In the genomic region with DNA sequence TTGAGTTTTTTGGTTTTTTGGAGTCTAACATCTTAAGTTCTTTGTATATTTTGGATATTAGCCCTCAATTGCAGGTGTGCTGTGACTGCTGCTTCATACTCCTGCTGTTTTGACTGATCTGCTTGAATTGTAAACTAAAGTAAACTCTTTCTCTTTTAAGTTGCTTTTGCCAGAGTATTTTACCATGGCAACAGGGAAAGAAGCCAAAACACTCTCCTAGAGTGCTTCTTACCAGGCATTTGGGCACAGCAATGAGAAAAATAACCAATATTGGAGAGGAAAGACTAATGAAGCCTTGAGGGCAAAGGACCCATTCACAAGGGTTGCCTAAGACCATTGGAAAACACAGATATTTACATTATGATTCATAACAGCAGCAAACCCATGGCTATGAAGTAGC, we compare ENCODE assay signal across 20 mouse cellular contexts.
DNase-seq lines count a peak whose midpoint lies in the region; ATAC-seq and TF ChIP-seq lines count a peak whose summit lies in the region.
"Had no signal": no experiment of that assay in that cellular context is flagged by ENCODE, and none has a peak within 500 bp of the region (broad histone marks: within the 10 kb centered on the region; RNA-seq: fewer than 3 reads in every experiment).

No protein-coding gene starts in this region.

- H3K9ac ChIP-seq in forebrain, embryonic 14.5 days (ENCODE audit: low read length) = no peak overlapping the region
- H3K9ac ChIP-seq in forebrain, embryonic 13.5 days = no peak overlapping the region
- H3K9ac ChIP-seq in limb, embryonic 14.5 days (ENCODE audit: low read depth, low read length, severe bottlenecking) = no peak overlapping the region
- no peak overlapping the region for H3K9ac ChIP-seq in lung, postnatal 0 days (replicated peaks; ENCODE audit: low read depth)
- H3K9ac ChIP-seq: embryonic facial prominence, embryonic 12.5 days; hindbrain, embryonic 15.5 days; liver, embryonic 13.5 days had no signal

- TF ChIP-seq CTCF in lung, postnatal 0 days (IDR thresholded peaks at IDR 0.05) = no peak

- peak; percentile 64 for DNase-seq in forebrain, embryonic 14.5 days (ENCODE audit: low spot score)
- DNase-seq in limb, embryonic 14.5 days (ENCODE audit: low spot score) = peak; percentile 38
- no peak for DNase-seq in limb, embryonic 10.5 days (ENCODE audit: low spot score)
- peak; percentile 40 for DNase-seq in Muller cell, postnatal 12 days (ENCODE audit: inconsistent ontology term)
- DNase-seq in lung, postnatal 0 days (ENCODE audit: low spot score) = peak; percentile 66
- DNase-seq: heart, postnatal 10 days; kidney, adult 2 months; kidney, postnatal 14 days; liver, embryonic 13.5 days; right cerebral cortex, postnatal 25 days had no signal

- no peaks in the 10 kb centered on the region for H3K36me3 ChIP-seq in forebrain, embryonic 14.5 days (ENCODE audit: control insufficient read depth, insufficient read depth, low read length)
- H3K36me3 ChIP-seq in forebrain, embryonic 13.5 days (ENCODE audit: poor library complexity, severe bottlenecking) = no peaks in the 10 kb centered on the region
- no peaks in the 10 kb centered on the region for H3K36me3 ChIP-seq in limb, embryonic 14.5 days (ENCODE audit: control insufficient read depth, insufficient read depth, low read length)
- H3K36me3 ChIP-seq in limb, embryonic 10.5 days = no peaks in the 10 kb centered on the region
- no peaks in the 10 kb centered on the region for H3K36me3 ChIP-seq in lung, postnatal 0 days (ENCODE audit: insufficient read depth, low read length)
- H3K36me3 ChIP-seq: embryonic facial prominence, embryonic 12.5 days; G1E; hindbrain, embryonic 15.5 days; liver, embryonic 13.5 days had no signal

- no peaks in the 10 kb centered on the region for H3K9me3 ChIP-seq in forebrain, embryonic 14.5 days (replicated peaks; ENCODE audit: control insufficient read depth, low read length)
- no peaks in the 10 kb centered on the region for H3K9me3 ChIP-seq in forebrain, embryonic 13.5 days (replicated peaks)
- no peaks in the 10 kb centered on the region for H3K9me3 ChIP-seq in limb, embryonic 14.5 days (ENCODE audit: control insufficient read depth, low read length)
- no peaks in the 10 kb centered on the region for H3K9me3 ChIP-seq in limb, embryonic 10.5 days (replicated peaks)
- H3K9me3 ChIP-seq in lung, postnatal 0 days (ENCODE audit: low read length) = no peaks in the 10 kb centered on the region
- H3K9me3 ChIP-seq: embryonic facial prominence, embryonic 12.5 days; hindbrain, embryonic 15.5 days; liver, embryonic 13.5 days had no signal

- no peaks in the 10 kb centered on the region for H3K27me3 ChIP-seq in forebrain, embryonic 14.5 days (replicated peaks; ENCODE audit: control insufficient read depth, insufficient read depth, low read length)
- H3K27me3 ChIP-seq in forebrain, embryonic 13.5 days = 0 out of 2 replicates have a peak, but pooled peaks cover 2% of the 10 kb centered on the region
- H3K27me3 ChIP-seq in limb, embryonic 14.5 days (ENCODE audit: control insufficient read depth, insufficient read depth, low read length) = no peaks in the 10 kb centered on the region
- no peaks in the 10 kb centered on the region for H3K27me3 ChIP-seq in limb, embryonic 10.5 days (ENCODE audit: low read depth, poor library complexity, severe bottlenecking)
- H3K27me3 ChIP-seq in lung, postnatal 0 days (replicated peaks; ENCODE audit: insufficient read depth, low read length) = no peaks in the 10 kb centered on the region
- H3K27me3 ChIP-seq: embryonic facial prominence, embryonic 12.5 days; hindbrain, embryonic 15.5 days; liver, embryonic 13.5 days had no signal

- no peak for TF ChIP-seq POLR2A in limb, embryonic 14.5 days (IDR thresholded peaks at IDR 0.05; ENCODE audit: borderline replicate concordance, extremely low read depth, insufficient read depth, insufficient read length)

- H3K4me2 ChIP-seq in forebrain, embryonic 14.5 days (ENCODE audit: low read length) = no peak overlapping the region
- no peak overlapping the region for H3K4me2 ChIP-seq in forebrain, embryonic 13.5 days
- H3K4me2 ChIP-seq in limb, embryonic 14.5 days (replicated peaks; ENCODE audit: low read depth, low read length, severe bottlenecking) = no peak overlapping the region
- no peak overlapping the region for H3K4me2 ChIP-seq in lung, postnatal 0 days (replicated peaks; ENCODE audit: low read depth, low read length)
- H3K4me2 ChIP-seq: embryonic facial prominence, embryonic 12.5 days; heart, embryonic 11.5 days; hindbrain, embryonic 15.5 days; liver, embryonic 13.5 days had no signal

- H3K4me3 ChIP-seq in forebrain, embryonic 14.5 days (ENCODE audit: low read depth, low read length) = no peak overlapping the region
- H3K4me3 ChIP-seq in forebrain, embryonic 13.5 days = no peak overlapping the region
- H3K4me3 ChIP-seq in limb, embryonic 14.5 days (replicated peaks; ENCODE audit: low read length) = no peak overlapping the region
- H3K4me3 ChIP-seq in limb, embryonic 10.5 days = no peak overlapping the region
- no peak overlapping the region for H3K4me3 ChIP-seq in lung, postnatal 0 days (ENCODE audit: low read depth, low read length)
- H3K4me3 ChIP-seq: embryonic facial prominence, embryonic 12.5 days; erythroblast, embryonic 14.5 days; hindbrain, embryonic 15.5 days; left cerebral cortex, adult 2 months; liver, embryonic 13.5 days had no signal

- no peak for ATAC-seq in forebrain, embryonic 14.5 days
- no peak for ATAC-seq in forebrain, embryonic 13.5 days
- no peak for ATAC-seq in limb, embryonic 14.5 days (ENCODE audit: low FRiP score, low read depth)
- peak; percentile 41; the same call in 1 of the 2 replicates for ATAC-seq in lung, postnatal 0 days
- no peak for ATAC-seq in activated CD4-positive, CD25-positive, alpha-beta regulatory T cell, adult 4 months
- ATAC-seq in megakaryocyte, adult 5-6 weeks (ENCODE audit: poor library complexity, severe bottlenecking) = no peak
- ATAC-seq: midbrain, embryonic 16.5 days had no signal

- no peak overlapping the region for H3K27ac ChIP-seq in forebrain, embryonic 14.5 days (ENCODE audit: low read depth, low read length)
- no peak overlapping the region for H3K27ac ChIP-seq in forebrain, embryonic 13.5 days
- 0 out of 2 replicates have a peak overlapping the region, but pooled peaks have one; percentile 16 for H3K27ac ChIP-seq in limb, embryonic 14.5 days (replicated peaks; ENCODE audit: low read depth, low read length)
- no peak overlapping the region for H3K27ac ChIP-seq in limb, embryonic 10.5 days
- H3K27ac ChIP-seq in lung, postnatal 0 days (ENCODE audit: low read length) = no peak overlapping the region
- H3K27ac ChIP-seq: embryonic facial prominence, embryonic 12.5 days; hindbrain, embryonic 15.5 days; left cerebral cortex, adult 2 months; liver, embryonic 13.5 days had no signal

- peak; percentile 44; the same call in 1 of the 2 replicates for TF ChIP-seq EP300 in lung, postnatal 0 days (IDR thresholded peaks at IDR 0.05)

- peaks cover 2% of the 10 kb centered on the region; the same call in 1 of the 2 replicates for H3K4me1 ChIP-seq in forebrain, embryonic 14.5 days (ENCODE audit: control insufficient read depth, insufficient read depth, low read length)
- H3K4me1 ChIP-seq in forebrain, embryonic 13.5 days = peaks cover 4% of the 10 kb centered on the region
- peaks cover 4% of the 10 kb centered on the region; the same call in 1 of the 2 replicates for H3K4me1 ChIP-seq in limb, embryonic 14.5 days (ENCODE audit: control insufficient read depth, insufficient read depth, low read length)
- no peaks in the 10 kb centered on the region for H3K4me1 ChIP-seq in limb, embryonic 10.5 days
- no peaks in the 10 kb centered on the region for H3K4me1 ChIP-seq in lung, postnatal 0 days (ENCODE audit: insufficient read depth, low read depth, low read length)
- H3K4me1 ChIP-seq: embryonic facial prominence, embryonic 12.5 days; liver, embryonic 13.5 days had no signal
